Mouse (Mus musculus): ENCODE measurements around the gene Pdlim5.

DNA sequence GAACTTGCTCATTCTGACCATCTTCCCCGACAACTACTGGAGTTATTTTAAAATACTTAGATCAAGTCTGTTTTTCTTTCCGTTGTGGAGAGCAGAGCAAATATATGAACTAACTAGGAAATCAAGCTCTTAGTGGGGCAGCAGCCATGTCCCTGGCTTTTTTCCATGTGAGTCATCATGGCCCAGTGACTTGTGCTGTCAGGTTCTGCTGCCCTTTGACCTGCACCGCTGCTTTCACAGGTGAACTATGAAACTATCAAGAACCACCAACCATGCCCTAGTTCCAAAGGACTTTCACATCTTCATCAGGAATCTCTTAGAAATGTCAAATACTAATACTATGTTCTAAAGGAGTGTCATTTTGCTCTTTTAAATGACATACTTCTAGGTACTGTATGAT is 121.0 kb downstream of the Pdlim5 start:
- TF ChIP-seq GATA1 (IDR thresholded peaks at IDR 0.05; ENCODE audit: low read length) (no peak), TAL1 (IDR thresholded peaks at IDR 0.05; ENCODE audit: low read length) (no peak)

Data from erythroblast, embryonic 14.5 days (primary cell).